Mouse (Mus musculus) heart, embryonic 10.5 days (tissue): ENCODE data around the gene Amfr. TPM values are rescaled to one million over a fixed set of nuclear protein-coding genes. Genes with fewer than 3 reads are reported as not detected.
A peak's percentile ranks its signal among the peaks of the same experiment; 100 is the strongest.

ENCODE experiments used
- DNase-seq: peaks from one replicate; pipeline ENCODE4 v3.0.0-alpha.2; 2017; ENCODE audit warnings: low spot score
- H3K27ac ChIP-seq: fragments of 300-500 bp; sonication (generic); 2 replicates; pipeline ENCODE4 v1.5.1; 2016; ENCODE audit warnings: mild to moderate bottlenecking
- H3K27me3 ChIP-seq: fragments of 300-500 bp; sonication (generic); 2 replicates; pipeline ENCODE4 v1.6.1; 2016; ENCODE audit warnings: mild to moderate bottlenecking; ENCODE audit not compliant: poor library complexity, insufficient read depth, severe bottlenecking
- H3K36me3 ChIP-seq: fragments of 300-500 bp; sonication (generic); 2 replicates; pipeline ENCODE4 v1.6.1; 2016; ENCODE audit warnings: mild to moderate bottlenecking, moderate library complexity
- H3K4me1 ChIP-seq: fragments of 300-500 bp; sonication (generic); 2 replicates; pipeline ENCODE4 v1.6.1; 2016; ENCODE audit warnings: mild to moderate bottlenecking
- H3K4me3 ChIP-seq: fragments of 300-500 bp; sonication (generic); 2 replicates; pipeline ENCODE4 v1.5.1; 2016; ENCODE audit warnings: mild to moderate bottlenecking, moderate library complexity
- H3K9me3 ChIP-seq: fragments of 300-500 bp; sonication (generic); 2 replicates; pipeline ENCODE4 v1.6.1; 2016; ENCODE audit warnings: mild to moderate bottlenecking, moderate library complexity
- WGBS: fragments of 180-500 bp; shearing (Covaris S2); methylation state at CpG from one replicate; pipeline ENCODE4 v1.1.7; 2016; 5-methylcytosine and 5-hydroxymethylcytosine counted together
- microRNA-seq: library from miRNA; unstranded; fragments of <30 nt; microRNA quantifications from one replicate; pipeline ENCODE4, GENCODE M21; 2017
- polyA plus RNA-seq: library from polyadenylated mRNA; unstranded; fragments of >200 nt; fragmentation: Nextera tagmentation; extraction: Ambion mirVana; gene quantifications from 2 replicates; pipeline ENCODE4 v1.2.1, GENCODE M21; 2016

Amfr gene
- polyA plus RNA-seq, 1 experiment from 2014 or later, result 57.9 TPM

GRCm38 (mm10) chr8:93945781-93946180 lies 66.9 kb downstream of the Amfr start:
- Histone ChIP-seq H3K27me3 (no peaks in the 10 kb centered on the region), H3K36me3 (0 out of 2 replicates have a peak, but pooled peaks cover 6% of the 10 kb centered on the region), H3K4me1 (peaks cover 29% of the 10 kb centered on the region), H3K27ac (no peak overlapping the region), H3K9me3 (no peaks in the 10 kb centered on the region), H3K4me3 (no peak overlapping the region)
- DNase-seq, result no peak
- 45% methylated on average over 4 of the region's 4 CpGs for WGBS

GRCm38 (mm10) chr8:93941636-93942054 lies 71.0 kb downstream of the Amfr start:
- no peaks in the 10 kb centered on the region for H3K27me3 ChIP-seq
- no peak overlapping the region for H3K4me3 ChIP-seq
- no peaks in the 10 kb centered on the region for H3K36me3 ChIP-seq
- 36% methylated on average over 4 of the region's 4 CpGs for WGBS
- peaks cover 38% of the 10 kb centered on the region for H3K4me1 ChIP-seq
- peak overlapping the region; percentile 72; the same call in 1 of the 2 replicates for H3K27ac ChIP-seq
- no peak for DNase-seq
- H3K9me3 ChIP-seq, result no peaks in the 10 kb centered on the region

- peaks cover 30% of the 10 kb centered on the region for H3K4me1 ChIP-seq
- no peak for DNase-seq
- 37% methylated on average over 11 of the region's 11 CpGs for WGBS
- no peaks in the 10 kb centered on the region for H3K27me3 ChIP-seq
- H3K9me3 ChIP-seq, result no peaks in the 10 kb centered on the region
- H3K4me3 ChIP-seq, result no peak overlapping the region
- peak overlapping the region; percentile 72 for H3K27ac ChIP-seq
- H3K36me3 ChIP-seq, result no peaks in the 10 kb centered on the region
Observed at GRCm38 (mm10) chr8:93940542-93941423, 71.9 kb downstream of the Amfr start.

GRCm38 (mm10) chr8:93938193-93938592 lies 74.4 kb downstream of the Amfr start:
- no peaks in the 10 kb centered on the region for H3K9me3 ChIP-seq
- H3K36me3 ChIP-seq, result no peaks in the 10 kb centered on the region
- H3K4me1 ChIP-seq, result peaks cover 25% of the 10 kb centered on the region
- DNase-seq, result no peak
- whole genome bisulfite sequencing, result 69% methylated on average over 3 of the region's 3 CpGs
- H3K27me3 ChIP-seq, result no peaks in the 10 kb centered on the region
- H3K4me3 ChIP-seq, result no peak overlapping the region
- H3K27ac ChIP-seq, result no peak overlapping the region

- DNase-seq, result no peak
- no peak overlapping the region for H3K4me3 ChIP-seq
- H3K36me3 ChIP-seq, result no peaks in the 10 kb centered on the region
- H3K4me1 ChIP-seq, result peaks cover 3% of the 10 kb centered on the region; the same call in 1 of the 2 replicates
- no peak overlapping the region for H3K27ac ChIP-seq
- H3K9me3 ChIP-seq, result no peaks in the 10 kb centered on the region
- WGBS, result 79% methylated on average over 2 of the region's 2 CpGs
- no peaks in the 10 kb centered on the region for H3K27me3 ChIP-seq
Observed at GRCm38 (mm10) chr8:93933288-93933687, 79.4 kb downstream of the Amfr start.

- no peak overlapping the region for H3K4me3 ChIP-seq
- no peaks in the 10 kb centered on the region for H3K36me3 ChIP-seq
- H3K9me3 ChIP-seq, result no peaks in the 10 kb centered on the region
- no peaks in the 10 kb centered on the region for H3K27me3 ChIP-seq
- 25% methylated on average over 6 of the region's 6 CpGs for WGBS
- no peaks in the 10 kb centered on the region; the same call in 1 of the 2 replicates for H3K4me1 ChIP-seq
- H3K27ac ChIP-seq, result no peak overlapping the region
- peak; percentile 89 for DNase-seq
Observed at GRCm38 (mm10) chr8:93932873-93933272, 79.8 kb downstream of the Amfr start.

GRCm38 (mm10) chr8:93931336-93931735 lies 81.3 kb downstream of the Amfr start:
- no peak overlapping the region for H3K4me3 ChIP-seq
- no peaks in the 10 kb centered on the region for H3K27me3 ChIP-seq
- no peak overlapping the region for H3K27ac ChIP-seq
- no peaks in the 10 kb centered on the region for H3K9me3 ChIP-seq
- 0 out of 2 replicates have a peak, but pooled peaks cover 3% of the 10 kb centered on the region for H3K36me3 ChIP-seq
- DNase-seq, result no peak
- WGBS, result 77% methylated on average over 6 of the region's 6 CpGs
- H3K4me1 ChIP-seq, result no peaks in the 10 kb centered on the region; the same call in 1 of the 2 replicates

- H3K9me3 ChIP-seq, result no peaks in the 10 kb centered on the region
- H3K27me3 ChIP-seq, result no peaks in the 10 kb centered on the region
- no peak for DNase-seq
- H3K4me3 ChIP-seq, result no peak overlapping the region
- H3K36me3 ChIP-seq, result 0 out of 2 replicates have a peak, but pooled peaks cover 3% of the 10 kb centered on the region
- H3K4me1 ChIP-seq, result peaks cover 8% of the 10 kb centered on the region
- H3K27ac ChIP-seq, result no peak overlapping the region; the same call in 1 of the 2 replicates
- 85% methylated on average over 4 of the region's 4 CpGs for WGBS
Observed at GRCm38 (mm10) chr8:93929233-93929632, 83.4 kb downstream of the Amfr start.

- Histone ChIP-seq H3K27me3 (no peaks in the 10 kb centered on the region), H3K9me3 (no peaks in the 10 kb centered on the region), H3K27ac (peak overlapping the region; percentile 47; the same call in 1 of the 2 replicates), H3K4me3 (no peak overlapping the region), H3K36me3 (0 out of 2 replicates have a peak, but pooled peaks cover 3% of the 10 kb centered on the region), H3K4me1 (peaks cover 13% of the 10 kb centered on the region)
- 47% methylated on average over 3 of the region's 3 CpGs for WGBS
- DNase-seq, result no peak
Observed at GRCm38 (mm10) chr8:93925513-93925912, 87.1 kb downstream of the Amfr start.

GRCm38 (mm10) chr8:93923897-93924334 lies 88.7 kb downstream of the Amfr start:
- no peak for DNase-seq
- H3K4me3 ChIP-seq, result no peak overlapping the region
- peaks cover 23% of the 10 kb centered on the region for H3K4me1 ChIP-seq
- 0 out of 2 replicates have a peak, but pooled peaks cover 3% of the 10 kb centered on the region for H3K36me3 ChIP-seq
- WGBS, result 64% methylated on average over 7 of the region's 7 CpGs
- H3K27ac ChIP-seq, result no peak overlapping the region
- no peaks in the 10 kb centered on the region for H3K9me3 ChIP-seq
- H3K27me3 ChIP-seq, result no peaks in the 10 kb centered on the region

Small RNA genes within 50 kb of the gene (microRNA-seq; reads per million reads assigned to microRNA genes)
- not detected for gene Gm24159

Other genes with a start within 250 kb of the Amfr start
- gene Gnao1, start 202.9 kb downstream of the Amfr start, polyA plus RNA-seq, result 9.3 and 11.3 TPM in 2 replicates
- gene Nudt21, start 24.2 kb upstream of the Amfr start, polyA plus RNA-seq, result 96.4 and 110 TPM in 2 replicates
- 13.6 and 14.0 TPM in 2 replicates for gene Ogfod1, start 24.4 kb upstream of the Amfr start, polyA plus RNA-seq
- 6.7 and 7.8 TPM in 2 replicates for gene Bbs2, start 86.1 kb upstream of the Amfr start, polyA plus RNA-seq
- not detected in 2 replicates for gene Mt4, start 124.4 kb upstream of the Amfr start, polyA plus RNA-seq
- gene Mt3, start 139.8 kb upstream of the Amfr start, polyA plus RNA-seq, result 10.6 and 15.7 TPM in 2 replicates
- gene Mt2, start 159.8 kb upstream of the Amfr start, polyA plus RNA-seq, result 86.3 and 113 TPM in 2 replicates
- 361 and 393 TPM in 2 replicates for gene Mt1, start 166.2 kb upstream of the Amfr start, polyA plus RNA-seq
- 98.2 and 118 TPM in 2 replicates for gene Nup93, start 201.7 kb upstream of the Amfr start, polyA plus RNA-seq